Mouse (Mus musculus) skeletal muscle tissue, adult 2 months (tissue): ENCODE measurements around the gene 3425401B19Rik.

Experiments
- DNase-seq: peaks from one replicate; pipeline ENCODE4 v3.0.0-alpha.2; 2012; ENCODE audit warnings: low read depth, low spot score

The 3425401B19Rik gene

GRCm38 (mm10) chr14:32685124-32685826, at the start of gene 3425401B19Rik:
Gene 3425401B19Rik, minus strand, starts transcription at chr14:32685293.
- peak; percentile 88 for DNase-seq

DNA sequence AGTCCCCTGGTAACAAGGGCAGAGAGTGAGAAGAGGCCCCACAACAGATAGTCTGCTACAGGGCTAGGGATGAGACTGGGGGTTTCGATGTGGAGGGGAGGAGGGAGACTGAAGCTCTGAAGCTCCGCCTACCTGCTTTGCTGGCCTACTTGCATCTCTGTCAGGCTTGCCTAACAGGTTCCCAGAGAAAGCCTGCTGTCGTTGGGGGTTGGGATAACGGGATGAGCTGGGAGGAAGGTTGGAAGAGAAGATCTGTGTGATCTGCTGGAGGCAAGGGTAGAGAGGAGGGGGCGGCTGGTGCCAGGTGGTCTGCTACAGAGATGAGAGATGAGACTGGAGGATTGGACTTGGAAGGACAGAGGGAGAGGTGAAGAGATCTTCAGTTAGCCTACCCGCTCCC, 47.9 kb upstream of the 3425401B19Rik start:
- DNase-seq: no peak

DNA sequence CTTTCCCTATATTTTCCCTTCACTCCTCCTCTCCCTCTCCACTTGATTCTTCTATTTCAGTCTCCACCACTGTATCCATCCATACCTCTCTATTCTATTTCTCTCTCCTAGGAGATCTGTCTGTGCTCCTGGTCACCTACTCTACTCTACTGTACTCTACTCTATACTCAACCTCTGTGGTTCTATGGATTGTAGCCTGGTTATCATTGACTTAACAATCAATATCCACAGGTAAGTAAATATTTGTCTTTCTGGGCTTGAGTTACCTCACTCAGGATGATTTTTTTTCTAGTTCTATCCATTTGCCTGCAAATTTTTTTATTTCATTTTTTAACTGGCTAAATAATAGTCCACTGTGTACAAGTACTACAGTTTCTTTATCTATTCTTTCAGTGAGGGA, 41.8 kb upstream of the 3425401B19Rik start:
- no peak for DNase-seq

GRCm38 (mm10) chr14:32721461-32721860, 36.4 kb upstream of the 3425401B19Rik start:
- DNase-seq: no peak

GRCm38 (mm10) chr14:32716763-32717439, 31.8 kb upstream of the 3425401B19Rik start:
- no peak for DNase-seq

GRCm38 (mm10) chr14:32715489-32715888, 30.4 kb upstream of the 3425401B19Rik start:
- no peak for DNase-seq

DNA sequence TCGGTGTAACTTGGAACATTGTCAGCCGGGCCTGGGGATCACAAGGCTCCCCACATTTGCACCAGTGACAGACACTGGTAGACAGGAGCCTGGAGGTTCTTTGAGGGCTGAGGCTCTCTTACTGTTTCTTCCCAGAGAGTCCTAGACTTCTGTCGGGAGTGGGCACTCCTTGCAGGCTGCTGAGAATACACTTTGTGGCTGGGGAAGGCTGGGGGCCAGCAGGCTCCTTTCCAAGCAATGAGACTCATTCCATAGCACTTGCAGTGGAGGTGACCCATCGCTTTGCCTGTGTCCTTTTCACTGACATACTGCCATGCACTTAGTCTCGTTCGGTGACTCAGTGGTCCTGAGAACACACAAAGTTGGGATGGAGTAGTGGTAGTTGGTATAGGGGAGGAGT, 30.0 kb upstream of the 3425401B19Rik start:
- DNase-seq: no peak

DNA sequence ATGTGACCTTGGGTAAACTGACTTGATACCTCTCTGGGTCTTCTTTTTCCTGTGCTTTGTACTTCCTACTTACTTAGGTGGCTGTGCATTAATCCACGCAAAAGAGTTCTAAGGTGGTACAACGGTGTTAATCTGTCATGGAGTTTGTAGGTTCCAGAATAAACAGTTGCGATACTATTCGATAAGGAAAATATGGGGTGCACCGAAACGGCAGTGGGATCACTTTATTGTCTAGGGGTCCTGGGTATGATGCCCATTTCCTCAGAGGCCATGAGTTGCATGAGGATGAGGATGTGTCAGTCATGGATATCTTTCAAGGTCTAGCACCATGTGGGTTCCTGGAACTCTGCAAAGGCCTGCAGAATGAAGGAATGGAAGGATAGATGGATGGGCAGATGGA, 24.8 kb upstream of the 3425401B19Rik start:
- DNase-seq: no peak

GRCm38 (mm10) chr14:32708756-32709155, 23.7 kb upstream of the 3425401B19Rik start:
- peak; percentile 95 for DNase-seq

DNA sequence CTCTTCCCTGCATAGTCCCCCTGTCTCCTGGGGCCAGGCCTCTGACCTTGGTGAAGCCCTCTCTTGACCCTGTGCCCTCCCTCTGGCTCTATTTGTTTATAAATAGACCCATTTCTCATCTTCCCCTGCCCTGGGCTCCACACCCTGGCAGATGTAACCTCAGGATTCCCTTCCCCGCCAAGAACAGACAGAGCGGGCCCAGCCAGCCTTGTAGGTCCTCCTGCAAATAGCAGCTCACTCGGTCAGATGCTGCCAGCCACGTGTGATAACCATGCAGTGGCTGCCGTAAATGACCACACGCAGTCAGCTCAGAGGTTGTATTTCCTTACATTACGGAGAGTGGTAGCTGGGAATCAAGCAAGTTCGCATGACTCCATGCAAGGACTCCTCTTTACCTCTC, 22.8 kb upstream of the 3425401B19Rik start:
- peak; percentile 95 for DNase-seq

GRCm38 (mm10) chr14:32700972-32701371, 15.9 kb upstream of the 3425401B19Rik start:
- peak; percentile 87 for DNase-seq

DNA sequence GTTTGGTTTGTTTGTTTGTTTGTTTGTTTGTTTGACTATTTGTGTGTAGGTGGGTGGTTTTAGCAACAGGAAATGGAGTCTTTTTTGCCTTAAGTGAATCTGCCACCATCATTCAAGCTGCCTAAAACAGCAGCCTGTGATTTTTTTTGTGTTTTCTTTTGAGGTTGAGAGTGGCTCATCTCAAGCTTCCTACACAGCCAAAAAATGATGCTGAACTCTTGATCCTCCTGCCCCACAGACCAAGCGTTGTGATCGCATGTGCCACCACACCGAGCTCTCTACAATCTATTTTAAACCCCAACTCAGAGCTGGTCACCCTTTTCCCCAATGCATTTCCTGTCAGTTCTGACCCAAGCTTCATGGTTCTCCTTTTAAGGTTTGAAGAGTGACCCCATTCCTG, 13.5 kb upstream of the 3425401B19Rik start:
- DNase-seq: no peak

GRCm38 (mm10) chr14:32697774-32698173, 12.7 kb upstream of the 3425401B19Rik start:
- peak; percentile 86 for DNase-seq

GRCm38 (mm10) chr14:32696344-32696743, 11.3 kb upstream of the 3425401B19Rik start:
- no peak for DNase-seq

DNA sequence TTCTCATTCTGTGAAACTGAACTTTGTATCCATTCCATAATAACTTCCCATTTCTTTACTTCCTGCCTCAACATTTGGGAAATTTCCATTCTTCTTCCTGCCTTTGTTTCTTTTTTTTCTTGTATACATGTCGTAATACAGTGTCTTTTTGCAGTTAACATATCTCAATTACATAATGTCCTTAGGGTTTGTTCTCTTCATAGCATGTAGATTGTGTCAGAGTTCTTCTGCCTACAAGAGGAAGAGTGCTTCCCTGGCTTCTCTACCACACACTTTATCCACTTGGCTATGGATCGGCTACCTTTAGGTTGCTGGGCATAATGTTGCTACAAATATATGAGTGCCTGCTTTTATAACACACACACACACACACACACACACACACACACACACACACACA, 10.8 kb upstream of the 3425401B19Rik start:
- DNase-seq: no peak

GRCm38 (mm10) chr14:32684735-32685105, 373 bp downstream of the 3425401B19Rik start:
- DNase-seq: no peak

GRCm38 (mm10) chr14:32683982-32684734, 935 bp downstream of the 3425401B19Rik start:
- peak; percentile 66 for DNase-seq

DNA sequence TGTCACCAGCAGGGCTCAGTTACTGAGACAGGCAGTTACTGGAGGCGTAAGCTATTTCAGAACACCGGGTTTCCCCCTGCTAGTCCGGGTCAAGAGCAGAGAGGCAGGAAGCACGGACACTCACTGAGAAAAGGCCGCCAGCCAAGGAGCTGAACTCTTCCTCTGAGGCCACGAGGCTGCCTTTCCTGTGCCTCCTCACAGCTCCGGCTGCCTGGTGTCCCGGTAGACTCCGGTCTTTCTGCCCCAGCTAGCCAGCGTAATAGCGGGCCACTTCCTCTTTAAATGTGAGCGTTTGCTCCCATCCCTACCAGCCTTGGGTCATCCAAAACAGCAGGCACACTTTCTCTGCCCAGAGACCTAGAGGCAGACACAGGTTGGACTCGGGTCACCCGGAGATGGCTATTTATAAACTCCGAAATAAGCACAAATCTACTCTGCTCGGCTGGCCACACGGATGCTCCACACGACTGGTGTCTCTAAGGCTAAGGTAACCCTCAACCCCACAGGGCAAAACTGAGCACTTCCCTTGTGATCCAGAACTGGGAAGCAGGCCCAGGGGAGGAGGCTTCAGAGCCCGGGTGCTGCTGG, 1.7 kb downstream of the 3425401B19Rik start:
- DNase-seq: peak; percentile 91

DNA sequence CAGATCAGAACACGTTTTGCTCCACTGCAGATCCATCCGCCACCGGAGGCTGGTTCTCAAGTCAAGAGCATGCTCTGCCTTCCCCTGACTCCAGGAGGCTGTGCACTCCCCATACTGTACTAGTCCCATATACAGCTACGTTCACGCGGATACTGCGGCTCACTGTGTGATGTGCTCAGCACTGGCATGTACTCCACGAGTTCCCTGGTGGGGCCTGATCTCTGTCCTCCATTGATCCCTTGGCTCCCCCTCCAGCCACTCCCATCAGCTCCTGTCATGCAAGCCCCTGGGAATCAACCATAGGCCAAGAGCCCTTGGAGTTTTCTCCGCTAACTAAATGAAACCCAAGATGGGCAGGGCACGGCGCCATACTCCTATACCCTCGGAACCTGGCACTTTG, 2.6 kb downstream of the 3425401B19Rik start:
- peak; percentile 68 for DNase-seq

DNA sequence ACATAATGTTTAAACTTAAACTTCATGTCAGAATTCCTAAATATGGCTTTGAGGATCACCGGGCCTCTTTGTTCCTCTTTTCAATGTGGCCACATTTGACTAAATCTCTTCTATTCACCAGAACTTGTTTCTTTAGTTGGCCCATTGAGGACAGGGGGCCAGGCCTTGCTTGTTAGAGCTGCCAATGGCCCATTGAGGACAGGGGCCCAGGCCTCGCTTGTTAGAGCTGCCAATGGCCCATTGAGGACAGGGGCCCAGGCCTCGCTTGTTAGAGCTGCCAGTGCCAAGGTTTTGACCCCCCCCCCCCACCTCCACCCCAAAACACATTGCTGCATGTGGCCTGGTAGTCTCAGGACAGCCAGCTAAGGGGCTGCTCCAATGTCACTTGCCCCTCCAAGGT, 3.5 kb downstream of the 3425401B19Rik start:
- DNase-seq: no peak

- DNase-seq: no peak
Measured at GRCm38 (mm10) chr14:32678565-32678964, 6.5 kb downstream of the 3425401B19Rik start.

- no peak for DNase-seq
Measured at GRCm38 (mm10) chr14:32673178-32673577, 11.9 kb downstream of the 3425401B19Rik start.
